ENCODE assay signal across 9 mouse cellular contexts in genomic region chr2:32877761-32878393, GRCm38 (mm10). TPM values are rescaled to one million over a fixed set of nuclear protein-coding genes. Genes with fewer than 3 reads are reported as not detected.
DNase-seq lines count a peak whose midpoint lies in the region; ATAC-seq and TF ChIP-seq lines count a peak whose summit lies in the region.
"Had no signal": no experiment of that assay in that cellular context is flagged by ENCODE, and none has a peak within 500 bp of the region (broad histone marks: within the 10 kb centered on the region; RNA-seq: fewer than 3 reads in every experiment).

No protein-coding gene starts in this region.

- WGBS in heart, embryonic 14.5 days = 36% methylated on average over 6 of the region's 6 CpGs
- WGBS in limb, embryonic 14.5 days = 59% methylated on average over 6 of the region's 6 CpGs
- 49% methylated on average over 6 of the region's 6 CpGs for WGBS in midbrain, embryonic 15.5 days

- TF ChIP-seq CTCF in embryonic fibroblast, embryonic 13.5 days (IDR thresholded peaks at IDR 0.05; ENCODE audit: borderline replicate concordance, insufficient read depth, low read length) = no peak

- no peaks in the 10 kb centered on the region for H3K27me3 ChIP-seq in heart, embryonic 14.5 days (ENCODE audit: control insufficient read depth, insufficient read depth, low read length)
- no peaks in the 10 kb centered on the region for H3K27me3 ChIP-seq in limb, embryonic 14.5 days (ENCODE audit: control insufficient read depth, insufficient read depth, low read length)
- H3K27me3 ChIP-seq in midbrain, embryonic 15.5 days (replicated peaks) = no peaks in the 10 kb centered on the region

- no peak for ATAC-seq in heart, embryonic 14.5 days (ENCODE audit: insufficient number of reproducible peaks, insufficient read depth, low FRiP score, low read depth)
- no peak for ATAC-seq in limb, embryonic 14.5 days (ENCODE audit: low FRiP score, low read depth)
- ATAC-seq in midbrain, embryonic 15.5 days (replicated peaks) = no peak

- peaks cover 12% of the 10 kb centered on the region; the same call in 1 of the 2 replicates for H3K36me3 ChIP-seq in heart, embryonic 14.5 days (ENCODE audit: control insufficient read depth, insufficient read depth, low read length)
- no peaks in the 10 kb centered on the region for H3K36me3 ChIP-seq in limb, embryonic 14.5 days (ENCODE audit: control insufficient read depth, insufficient read depth, low read length)
- no peaks in the 10 kb centered on the region for H3K36me3 ChIP-seq in midbrain, embryonic 15.5 days (replicated peaks)

- intact Hi-C loops in heart, postnatal 36 days (cut with DNase I) = loop anchor here (2.0 kb wide), 1 partner anchor 35 kb away; no protein-coding TSS in a partner anchor
- intact Hi-C loops in gastrocnemius, postnatal 36 days (cut with DNase I) = no loop called here

- peak overlapping the region; percentile 81 to 85 for H3K4me3 ChIP-seq in heart, embryonic 14.5 days (ENCODE audit: control insufficient read depth in 1 of 2, insufficient read depth in 1 of 2, low read depth in 1 of 2, low read length in 2 of 2)
- H3K4me3 ChIP-seq in embryonic fibroblast, embryonic 13.5 days (ENCODE audit: insufficient read depth, low read length) = peak overlapping the region; percentile 89
- H3K4me3 ChIP-seq in limb, embryonic 14.5 days (replicated peaks; ENCODE audit: low read length) = peak overlapping the region; percentile 88
- peak overlapping the region; percentile 64 for H3K4me3 ChIP-seq in midbrain, embryonic 15.5 days

- no peaks in the 10 kb centered on the region for H3K9me3 ChIP-seq in heart, embryonic 14.5 days (ENCODE audit: control insufficient read depth, low read length)
- no peaks in the 10 kb centered on the region for H3K9me3 ChIP-seq in limb, embryonic 14.5 days (ENCODE audit: control insufficient read depth, low read length)
- no peaks in the 10 kb centered on the region for H3K9me3 ChIP-seq in midbrain, embryonic 15.5 days

- no peak; the same call in 1 of the 2 replicates for TF ChIP-seq POLR2A in embryonic fibroblast, embryonic 13.5 days (IDR thresholded peaks at IDR 0.05; ENCODE audit: low read depth, low read length)
- TF ChIP-seq POLR2A in limb, embryonic 14.5 days (IDR thresholded peaks at IDR 0.05; ENCODE audit: borderline replicate concordance, extremely low read depth, insufficient read depth, insufficient read length) = no peak

- H3K9ac ChIP-seq in heart, embryonic 14.5 days (ENCODE audit: low read length) = peak overlapping the region; percentile 98
- peak overlapping the region; percentile 86 for H3K9ac ChIP-seq in limb, embryonic 14.5 days (ENCODE audit: low read depth, low read length, severe bottlenecking)
- peak overlapping the region; percentile 83 for H3K9ac ChIP-seq in midbrain, embryonic 15.5 days

- peaks cover 54 to 71% of the 10 kb centered on the region in 2 experiments for H3K4me1 ChIP-seq in heart, embryonic 14.5 days (ENCODE audit: control insufficient read depth in 2 of 2, insufficient read depth in 2 of 2, low read length in 2 of 2)
- peaks cover 18% of the 10 kb centered on the region for H3K4me1 ChIP-seq in embryonic fibroblast, embryonic 13.5 days (ENCODE audit: control insufficient read depth, insufficient read depth, low read length)
- peaks cover 65% of the 10 kb centered on the region for H3K4me1 ChIP-seq in limb, embryonic 14.5 days (ENCODE audit: control insufficient read depth, insufficient read depth, low read length)
- H3K4me1 ChIP-seq in midbrain, embryonic 15.5 days = peaks cover 66% of the 10 kb centered on the region

- H3K27ac ChIP-seq in heart, embryonic 14.5 days (replicated peaks in 1 of 2; ENCODE audit: control insufficient read depth in 1 of 2, insufficient read depth in 1 of 2, low read depth in 2 of 2, low read length in 2 of 2) = peak overlapping the region; percentile 40 to 96; a peak in 3 of 4 replicates
- peak overlapping the region; percentile 96 for H3K27ac ChIP-seq in embryonic fibroblast, embryonic 13.5 days (ENCODE audit: insufficient read depth, low read length)
- H3K27ac ChIP-seq in limb, embryonic 14.5 days (replicated peaks; ENCODE audit: low read depth, low read length) = 0 out of 2 replicates have a peak overlapping the region, but pooled peaks have one; percentile 85
- H3K27ac ChIP-seq in midbrain, embryonic 15.5 days = no peak overlapping the region

- H3K4me2 ChIP-seq in heart, embryonic 14.5 days (ENCODE audit: low read length) = peak overlapping the region; percentile 88
- H3K4me2 ChIP-seq in limb, embryonic 14.5 days (replicated peaks; ENCODE audit: low read depth, low read length, severe bottlenecking) = peak overlapping the region; percentile 95
- H3K4me2 ChIP-seq in midbrain, embryonic 15.5 days = peak overlapping the region; percentile 67

- DNase-seq in heart, postnatal 36 days = no peak
- no peak for DNase-seq in limb, embryonic 14.5 days (ENCODE audit: low spot score)
- no peak for DNase-seq in right cerebral cortex, postnatal 4 days
- DNase-seq in gastrocnemius, postnatal 36 days = no peak
- DNase-seq in retina, embryonic 14.5 days (ENCODE audit: low spot score) = no peak
- DNase-seq: cerebellum, adult 9-11 months had no signal

RNA-seq across cellular contexts. Expression of gene Fam129b, which starts 2.0 kb away (rescaled TPM):
- polyA plus RNA-seq in heart, embryonic 14.5 days (2014; fragmentation: Nextera tagmentation; extraction: Ambion mirVana) = 18.1 and 25.1 TPM in 2 replicates
- 10 to 100 TPM; 22.5 to 26.9 TPM for total RNA-seq in heart, postnatal 36 days (2021)
- polyA plus RNA-seq in embryonic fibroblast, embryonic 13.5 days (2011; ENCODE audit: insufficient read length, low read depth, missing spikeins) = 142 and 223 TPM in 2 replicates
- 73.5 and 81.0 TPM in 2 replicates for polyA plus RNA-seq in limb, embryonic 14.5 days (2012; rRNA removed)
- 45.9 and 46.2 TPM in 2 replicates for polyA plus RNA-seq in limb, embryonic 14.5 days (2014; fragmentation: Nextera tagmentation; extraction: Ambion mirVana)
- 29.7 and 31.3 TPM in 2 replicates for polyA plus RNA-seq in midbrain, embryonic 15.5 days (2015; fragmentation: Nextera tagmentation; extraction: Ambion mirVana)
- 1 to 10 TPM; 5.5 to 7.7 TPM for total RNA-seq in gastrocnemius, postnatal 36 days (2021)

RNA-seq across cellular contexts. Expression of gene Stxbp1, which starts 30.8 kb away (rescaled TPM):
- 28.7 and 29.7 TPM in 2 replicates for polyA plus RNA-seq in heart, embryonic 14.5 days (2014; fragmentation: Nextera tagmentation; extraction: Ambion mirVana)
- 10 to 100 TPM; 10.1 to 14.3 TPM for total RNA-seq in heart, postnatal 36 days (2021)
- polyA plus RNA-seq in embryonic fibroblast, embryonic 13.5 days (2011; ENCODE audit: insufficient read length, low read depth, missing spikeins) = 33.3 and 41.4 TPM in 2 replicates
- 22.2 and 22.3 TPM in 2 replicates for polyA plus RNA-seq in limb, embryonic 14.5 days (2012; rRNA removed)
- 15.8 and 20.8 TPM in 2 replicates for polyA plus RNA-seq in limb, embryonic 14.5 days (2014; fragmentation: Nextera tagmentation; extraction: Ambion mirVana)
- 324 and 330 TPM in 2 replicates for polyA plus RNA-seq in midbrain, embryonic 15.5 days (2015; fragmentation: Nextera tagmentation; extraction: Ambion mirVana)
- total RNA-seq in gastrocnemius, postnatal 36 days (2021) = 1 to 10 TPM; 2.2 to 3.6 TPM
